Mouse (Mus musculus) bone marrow macrophage, adult 2 months (primary cell): ENCODE measurements around the gene Fpr2.

Experiments used
- CTCF ChIP-seq: IDR thresholded peaks from 2 replicates; pipeline ENCODE4 v1.5.1; 2012; ENCODE audit warnings: low read depth, mild to moderate bottlenecking, low read length, moderate library complexity
- POLR2A ChIP-seq: IDR thresholded peaks from 2 replicates; pipeline ENCODE4 v1.6.1; 2012; ENCODE audit warnings: mild to moderate bottlenecking, low read depth, low read length, borderline replicate concordance

GRCm38 (mm10) chr17:17882672-17883071 is 5.0 kb upstream of the Fpr2 start:
- TF ChIP-seq POLR2A (no peak), CTCF (no peak)
